Mouse (Mus musculus) CH12.LX (cell line): Measurements from ENCODE around the gene Clasrp. TPM values are rescaled to one million over a fixed set of nuclear protein-coding genes. Genes with fewer than 3 reads are reported as not detected.

Experiments used
- DNase-seq: peaks from one replicate; pipeline ENCODE4 v3.0.0-alpha.2; 2013; ENCODE audit errors: extremely low read depth
- H3K27ac ChIP-seq: 2 replicates; pipeline ENCODE4 v1.5.1; 2012; ENCODE audit warnings: low read depth, mild to moderate bottlenecking, control low read depth, moderate library complexity; ENCODE audit not compliant: insufficient read depth
- H3K27me3 ChIP-seq: replicated peaks from 2 replicates; pipeline ENCODE3; 2012; ENCODE audit warnings: inconsistent platforms
- H3K36me3 ChIP-seq, 2 experiments: replicated peaks in 1 of 2; 2 replicates each; pipeline versions ENCODE3 to v1.6.1; 2012; ENCODE audit warnings: inconsistent platforms in 1 of 2, low read length in 1 of 2, mild to moderate bottlenecking in 1 of 2, mixed read lengths in 1 of 2, moderate library complexity in 1 of 2; ENCODE audit not compliant: control insufficient read depth in 1 of 2, insufficient read depth in 1 of 2
- H3K4me1 ChIP-seq, 2 experiments: 2 replicates each; pipeline ENCODE4 v1.6.1; 2012; ENCODE audit warnings: inconsistent platforms in 1 of 2, moderate library complexity in 1 of 2; ENCODE audit not compliant: insufficient read depth in 2 of 2, control insufficient read depth in 1 of 2
- H3K4me2 ChIP-seq: 2 replicates; pipeline ENCODE4 v1.6.1; 2012; ENCODE audit warnings: low read depth, mild to moderate bottlenecking, control low read depth; ENCODE audit not compliant: poor library complexity, insufficient read depth, severe bottlenecking
- H3K4me3 ChIP-seq, 3 experiments: fragments of 150-350 bp in 1 of 3; sonication (generic) in 1 of 3; replicated peaks in 1 of 3; 2 replicates each; pipeline versions ENCODE3 to v1.5.1; 2011 to 2012; ENCODE audit warnings: low read depth in 2 of 3, low read length in 2 of 3, mild to moderate bottlenecking in 2 of 3, moderate library complexity in 2 of 3, control low read depth in 1 of 3, improper control_type of control experiment in 1 of 3, inconsistent platforms in 1 of 3, mixed read lengths in 1 of 3; ENCODE audit not compliant: poor library complexity in 1 of 3
- H3K79me2 ChIP-seq: replicated peaks from 2 replicates; pipeline ENCODE4 v1.6.1; 2012; ENCODE audit warnings: mild to moderate bottlenecking, moderate library complexity; ENCODE audit not compliant: control insufficient read depth, poor library complexity, insufficient read depth, severe bottlenecking; ENCODE audit errors: extremely low read depth
- H3K9ac ChIP-seq: 2 replicates; pipeline ENCODE4 v1.6.1; 2012; ENCODE audit warnings: low read depth, mild to moderate bottlenecking, control low read depth, moderate library complexity; ENCODE audit not compliant: insufficient read depth
- H3K9me3 ChIP-seq: replicated peaks from 2 replicates; pipeline ENCODE3; 2012; ENCODE audit warnings: low read length, inconsistent platforms, mixed read lengths
- BHLHE40 ChIP-seq: IDR thresholded peaks from 2 replicates; pipeline ENCODE4 v1.6.1; 2011; ENCODE audit warnings: mild to moderate bottlenecking, low read depth, low read length, improper control_type of control experiment
- CHD2 ChIP-seq: IDR thresholded peaks from 2 replicates; pipeline ENCODE4 v1.6.1; 2011; ENCODE audit warnings: low read length, improper control_type of control experiment
- E2F4 ChIP-seq: IDR thresholded peaks from 2 replicates; pipeline ENCODE4 v1.6.1; 2011; ENCODE audit warnings: low read depth, low read length, improper control_type of control experiment; ENCODE audit not compliant: insufficient replicate concordance
- ELF1 ChIP-seq: IDR thresholded peaks from 2 replicates; pipeline ENCODE4 v1.6.1; 2014; ENCODE audit warnings: low read depth, mild to moderate bottlenecking, inconsistent platforms, low read length, improper control_type of control experiment
- EP300 ChIP-seq: IDR thresholded peaks from 2 replicates; pipeline ENCODE4 v1.6.1; 2011; ENCODE audit warnings: low read length, improper control_type of control experiment
- ETS1 ChIP-seq: conservative IDR thresholded peaks from 2 replicates; pipeline ENCODE4 v1.6.1; 2012; ENCODE audit warnings: low read depth, mild to moderate bottlenecking, inconsistent platforms, low read length, improper control_type of control experiment, moderate library complexity
- HCFC1 ChIP-seq: IDR thresholded peaks from 2 replicates; pipeline ENCODE4 v1.6.1; 2012; ENCODE audit warnings: low read depth, mild to moderate bottlenecking, inconsistent platforms, low read length, improper control_type of control experiment
- MAX ChIP-seq: IDR thresholded peaks from 2 replicates; pipeline ENCODE4 v1.6.1; 2011; ENCODE audit warnings: low read length, improper control_type of control experiment
- MAZ ChIP-seq: IDR thresholded peaks from 2 replicates; pipeline ENCODE4 v1.6.1; 2012; ENCODE audit warnings: low read depth, mild to moderate bottlenecking, inconsistent platforms, low read length, improper control_type of control experiment, moderate library complexity
- MEF2A ChIP-seq: IDR thresholded peaks from 2 replicates; pipeline ENCODE4 v1.6.1; 2014; ENCODE audit warnings: low read depth, mild to moderate bottlenecking, inconsistent platforms, low read length, improper control_type of control experiment, borderline replicate concordance
- NELFE ChIP-seq: IDR thresholded peaks from 2 replicates; pipeline ENCODE4 v1.6.1; 2011; ENCODE audit warnings: low read depth, low read length, improper control_type of control experiment
- NRF1 ChIP-seq: IDR thresholded peaks from 2 replicates; pipeline ENCODE4 v1.6.1; 2014; ENCODE audit warnings: low read depth, mild to moderate bottlenecking, inconsistent platforms, low read length, improper control_type of control experiment, moderate library complexity
- PAX5 ChIP-seq: IDR thresholded peaks from 2 replicates; pipeline ENCODE4 v1.6.1; 2012; ENCODE audit warnings: low read length, inconsistent platforms, mixed read lengths
- POLR2A ChIP-seq: IDR thresholded peaks from 2 replicates; pipeline ENCODE4 v1.6.1; 2011; ENCODE audit warnings: low read depth, mild to moderate bottlenecking, improper control_type of control experiment, low read length
- POLR2AphosphoS2 ChIP-seq: IDR thresholded peaks from 2 replicates; pipeline ENCODE4 v1.6.1; 2011; ENCODE audit warnings: low read depth, low read length, improper control_type of control experiment
- RCOR1 ChIP-seq: conservative IDR thresholded peaks from 2 replicates; pipeline ENCODE4 v1.6.1; 2012; ENCODE audit warnings: low read depth, mild to moderate bottlenecking, inconsistent platforms, low read length, improper control_type of control experiment
- TBP ChIP-seq: conservative IDR thresholded peaks from 2 replicates; pipeline ENCODE4 v1.6.1; 2011; ENCODE audit warnings: low read depth, low read length, improper control_type of control experiment
- TCF12 ChIP-seq: IDR thresholded peaks from 2 replicates; pipeline ENCODE4 v1.6.1; 2014; ENCODE audit warnings: low read depth, mild to moderate bottlenecking, inconsistent platforms, low read length, improper control_type of control experiment
- UBTF ChIP-seq: IDR thresholded peaks from 2 replicates; pipeline ENCODE4 v1.6.1; 2012; ENCODE audit warnings: low read depth, mild to moderate bottlenecking, inconsistent platforms, low read length, improper control_type of control experiment, moderate library complexity
- USF1 ChIP-seq: IDR thresholded peaks from 2 replicates; pipeline ENCODE4 v1.6.1; 2014; ENCODE audit warnings: low read depth, mild to moderate bottlenecking, inconsistent platforms, low read length, improper control_type of control experiment
- USF2 ChIP-seq: conservative IDR thresholded peaks from 2 replicates; pipeline ENCODE4 v1.6.1; 2011; ENCODE audit warnings: low read depth, low read length, improper control_type of control experiment
- ZC3H11A ChIP-seq: IDR thresholded peaks from 2 replicates; pipeline ENCODE4 v1.6.1; 2012; ENCODE audit warnings: low read depth, mild to moderate bottlenecking, inconsistent platforms, low read length, improper control_type of control experiment
- dilution Hi-C: fragments of 300-500 bp; cut with MboI; formaldehyde crosslinking; loops from 2 replicates; pipeline ENCODE4 v1.14.3; 2020; ENCODE audit warnings: low sequenced_read_pairs; ENCODE audit not compliant: extremely low pct_unique_long_range_greater_than_20kb, extremely low pct_ligation_motif_present
- in situ Hi-C: fragments of 300-500 bp; cut with MboI; formaldehyde crosslinking; loops from 3 replicates; pipeline ENCODE4 v1.14.3; 2019; ENCODE audit warnings: low sequenced_read_pairs, low pct_ligation_motif_present, low pct_unique_long_range_greater_than_20kb, mixed read lengths
- polyA plus RNA-seq: library from polyadenylated mRNA; unstranded; fragments of >175 nt; gene quantifications from 2 replicates; pipeline ENCODE4 v1.2.1, GENCODE M21; 2012; ENCODE audit warnings: low read depth; ENCODE audit not compliant: insufficient read length
- total RNA-seq, 2 experiments: library from RNA; depleted of rRNA; stranded (reverse); fragments of 300-350 nt in 1 of 2; fragments of >200 nt in 1 of 2; gene quantifications; 2 replicates each; pipeline ENCODE4 v1.2.3; 2012 to 2014

Clasrp gene
- total and polyA plus RNA-seq, 3 experiments = 14.5 to 59.4 (median 45.4) TPM

- Histone ChIP-seq H3K4me2 (peak within 1 kb of the TSS; percentile 52), H3K9ac (peak within 1 kb of the TSS; percentile 77), H3K79me2 (peaks cover 5% of the 10 kb centered on the region; the same call in 1 of the 2 replicates), H3K27me3 (no peaks in the 10 kb centered on the region), H3K9me3 (no peaks in the 10 kb centered on the region), H3K4me3 (peak within 1 kb of the TSS; percentile 65 to 91 (median 73)), H3K36me3 (peaks cover 33 to 58% of the 10 kb centered on the region in 2 experiments), H3K27ac (peak within 1 kb of the TSS; percentile 96), H3K4me1 (peaks cover 11 to 45% of the 10 kb centered on the region in 2 experiments)
- in situ Hi-C loops = no loop called here
- TF ChIP-seq MAZ = peak; percentile 67; the same call in 1 of the 2 replicates
- TF ChIP-seq RCOR1 = no peak
- no peak for TF ChIP-seq ZC3H11A
- no peak for TF ChIP-seq EP300
- TF ChIP-seq ETS1 = no peak
- TF ChIP-seq CHD2 = peak; percentile 69
- peak; percentile 86 for TF ChIP-seq USF2
- 0 out of 2 replicates have a peak, but pooled peaks have one; percentile 30 for TF ChIP-seq TBP
- TF ChIP-seq MAX = peak; percentile 85
- no peak for TF ChIP-seq UBTF
- TF ChIP-seq HCFC1 = peak; percentile 49; the same call in 1 of the 2 replicates
- no peak for TF ChIP-seq PAX5
- TF ChIP-seq BHLHE40 = peak; percentile 94
- peak; percentile 51; the same call in 1 of the 2 replicates for TF ChIP-seq NRF1
- TF ChIP-seq TCF12 = peak; percentile 51; the same call in 1 of the 2 replicates
- peak; percentile 94 for TF ChIP-seq USF1
- no peak for TF ChIP-seq POLR2AphosphoS2
- TF ChIP-seq NELFE = peak; percentile 54
- TF ChIP-seq E2F4 = no peak
- TF ChIP-seq ELF1 = peak; percentile 54; the same call in 1 of the 2 replicates
- TF ChIP-seq MEF2A = 0 out of 2 replicates have a peak, but pooled peaks have one; percentile 11
- peak; percentile 43; the same call in 1 of the 2 replicates for TF ChIP-seq POLR2A
- DNase-seq = peak; percentile 86
- dilution Hi-C loops = no loop called here
Measured at GRCm38 (mm10) chr7:19629361-19629734, 25.1 kb upstream of the Clasrp start, which contains the start of gene Relb. Relb (minus strand) TSS chr7:19629438.
